Comparison of ENCODE assay signal across 10 mouse cellular contexts in genomic region chr11:117964294-117964693, GRCm38 (mm10). TPM values are rescaled to one million over a fixed set of nuclear protein-coding genes. Genes with fewer than 3 reads are reported as not detected.
A peak's percentile ranks its signal among the peaks of the same experiment; 100 is the strongest.
DNase-seq lines count a peak whose midpoint lies in the region; ATAC-seq and TF ChIP-seq lines count a peak whose summit lies in the region.
"Had no signal": no experiment of that assay in that cellular context is flagged by ENCODE, and none has a peak within 500 bp of the region (broad histone marks: within the 10 kb centered on the region; RNA-seq: fewer than 3 reads in every experiment).

No protein-coding gene starts in this region.

- peak overlapping the region; percentile 87 for H3K27ac ChIP-seq in forebrain, embryonic 10.5 days
- H3K27ac ChIP-seq in forebrain, embryonic 16.5 days (ENCODE audit: low read length): no peak overlapping the region
- H3K27ac ChIP-seq in midbrain, embryonic 12.5 days (replicated peaks): peak overlapping the region; percentile 65
- no peak overlapping the region for H3K27ac ChIP-seq in midbrain, postnatal 0 days (ENCODE audit: low read depth, low read length)
- H3K27ac ChIP-seq in limb, embryonic 11.5 days (replicated peaks; ENCODE audit: low read depth, low read length): peak overlapping the region; percentile 75
- peak overlapping the region; percentile 94 for H3K27ac ChIP-seq in stomach, postnatal 0 days (replicated peaks)

- peaks cover 24% of the 10 kb centered on the region for H3K36me3 ChIP-seq in forebrain, embryonic 10.5 days (replicated peaks)
- no peaks in the 10 kb centered on the region for H3K36me3 ChIP-seq in forebrain, embryonic 16.5 days (ENCODE audit: control insufficient read depth, insufficient read depth)
- no peaks in the 10 kb centered on the region for H3K36me3 ChIP-seq in midbrain, embryonic 12.5 days
- H3K36me3 ChIP-seq in midbrain, postnatal 0 days (ENCODE audit: insufficient read depth, low read length): no peaks in the 10 kb centered on the region
- no peaks in the 10 kb centered on the region for H3K36me3 ChIP-seq in limb, embryonic 11.5 days (ENCODE audit: control insufficient read depth, insufficient read depth, low read length)
- peaks cover 8% of the 10 kb centered on the region for H3K36me3 ChIP-seq in stomach, postnatal 0 days (ENCODE audit: control insufficient read depth, insufficient read depth, low read length)

- H3K4me2 ChIP-seq in forebrain, embryonic 16.5 days (ENCODE audit: low read length): no peak overlapping the region
- peak overlapping the region; percentile 71 for H3K4me2 ChIP-seq in midbrain, embryonic 12.5 days (replicated peaks)
- H3K4me2 ChIP-seq in midbrain, postnatal 0 days (ENCODE audit: low read depth, low read length, poor library complexity, severe bottlenecking): no peak overlapping the region
- peak overlapping the region; percentile 15; the same call in 1 of the 2 replicates for H3K4me2 ChIP-seq in limb, embryonic 11.5 days (ENCODE audit: low read depth, severe bottlenecking)
- H3K4me2 ChIP-seq in stomach, postnatal 0 days (replicated peaks; ENCODE audit: low read depth): peak overlapping the region; percentile 73

- WGBS in forebrain, embryonic 10.5 days: 11% methylated on average over 1 of the region's 1 CpGs
- 47% methylated on average over 1 of the region's 1 CpGs for WGBS in forebrain, embryonic 16.5 days
- 17% methylated on average over 1 of the region's 1 CpGs for WGBS in midbrain, embryonic 12.5 days
- WGBS in midbrain, postnatal 0 days: 37% methylated on average over 1 of the region's 1 CpGs
- WGBS in limb, embryonic 11.5 days: 0% methylated on average over 1 of the region's 1 CpGs
- 28% methylated on average over 1 of the region's 1 CpGs for WGBS in stomach, postnatal 0 days

- H3K4me1 ChIP-seq in forebrain, embryonic 10.5 days: peaks cover 87% of the 10 kb centered on the region
- H3K4me1 ChIP-seq in forebrain, embryonic 16.5 days (replicated peaks; ENCODE audit: control insufficient read depth, insufficient read depth, low read length): peaks cover 58% of the 10 kb centered on the region
- peaks cover 68% of the 10 kb centered on the region for H3K4me1 ChIP-seq in midbrain, embryonic 12.5 days
- peaks cover 16% of the 10 kb centered on the region for H3K4me1 ChIP-seq in midbrain, postnatal 0 days (ENCODE audit: insufficient read depth, low read length)
- peaks cover 57% of the 10 kb centered on the region for H3K4me1 ChIP-seq in limb, embryonic 11.5 days (ENCODE audit: control insufficient read depth, insufficient read depth, low read length)
- peaks cover 19% of the 10 kb centered on the region for H3K4me1 ChIP-seq in stomach, postnatal 0 days (replicated peaks; ENCODE audit: control insufficient read depth, insufficient read depth)

- no peak overlapping the region for H3K9ac ChIP-seq in forebrain, embryonic 16.5 days (replicated peaks; ENCODE audit: low read depth, low read length)
- H3K9ac ChIP-seq in midbrain, embryonic 12.5 days (replicated peaks): no peak overlapping the region
- H3K9ac ChIP-seq in midbrain, postnatal 0 days (replicated peaks; ENCODE audit: low read length, poor library complexity, severe bottlenecking): no peak overlapping the region
- H3K9ac ChIP-seq in limb, embryonic 11.5 days (ENCODE audit: low read length): peak overlapping the region; percentile 7; the same call in 1 of the 2 replicates
- H3K9ac ChIP-seq in stomach, postnatal 0 days (ENCODE audit: low read length): no peak overlapping the region

- H3K9me3 ChIP-seq in forebrain, embryonic 10.5 days: no peaks in the 10 kb centered on the region
- no peaks in the 10 kb centered on the region for H3K9me3 ChIP-seq in forebrain, embryonic 16.5 days (ENCODE audit: control insufficient read depth, low read length)
- no peaks in the 10 kb centered on the region for H3K9me3 ChIP-seq in midbrain, embryonic 12.5 days
- no peaks in the 10 kb centered on the region for H3K9me3 ChIP-seq in midbrain, postnatal 0 days (ENCODE audit: low read length)
- H3K9me3 ChIP-seq in limb, embryonic 11.5 days (ENCODE audit: control insufficient read depth, low read length): no peaks in the 10 kb centered on the region
- H3K9me3 ChIP-seq in stomach, postnatal 0 days (ENCODE audit: control insufficient read depth, low read length): no peaks in the 10 kb centered on the region

- peak overlapping the region; percentile 49 for H3K4me3 ChIP-seq in forebrain, embryonic 10.5 days
- H3K4me3 ChIP-seq in forebrain, embryonic 16.5 days (replicated peaks; ENCODE audit: low read length): no peak overlapping the region
- H3K4me3 ChIP-seq in midbrain, embryonic 12.5 days: no peak overlapping the region
- H3K4me3 ChIP-seq in midbrain, postnatal 0 days (ENCODE audit: low read depth, low read length): no peak overlapping the region
- no peak overlapping the region for H3K4me3 ChIP-seq in limb, embryonic 11.5 days (ENCODE audit: low read depth, low read length)
- no peak overlapping the region for H3K4me3 ChIP-seq in stomach, postnatal 0 days (ENCODE audit: low read depth, low read length)

- no peak for DNase-seq in forebrain, embryonic 10.5 days (ENCODE audit: extremely low spot score, low spot score)
- no peak for DNase-seq in midbrain, postnatal 0 days (ENCODE audit: low spot score)
- DNase-seq in limb, embryonic 11.5 days (ENCODE audit: low spot score): peak; percentile 37
- DNase-seq in stomach, postnatal 0 days (ENCODE audit: low spot score): no peak
- DNase-seq in ovary, postnatal 14 days (ENCODE audit: low spot score): no peak
- DNase-seq in B cell, adult 2 months: no peak
- DNase-seq: cerebellum, adult 18-20 months; lung, postnatal 10 days had no signal

- no peak for TF ChIP-seq EP300 in stomach, postnatal 0 days (optimal IDR thresholded peaks at IDR 0.05)

- ATAC-seq in forebrain, embryonic 16.5 days: no peak
- no peak for ATAC-seq in midbrain, embryonic 12.5 days (ENCODE audit: low FRiP score, low read depth)
- no peak for ATAC-seq in midbrain, postnatal 0 days (ENCODE audit: low FRiP score)
- no peak for ATAC-seq in limb, embryonic 11.5 days (ENCODE audit: insufficient number of reproducible peaks, low FRiP score, low TSS enrichment, low read depth)
- no peak for ATAC-seq in stomach, postnatal 0 days (ENCODE audit: low FRiP score, low TSS enrichment)

- H3K27me3 ChIP-seq in forebrain, embryonic 10.5 days (ENCODE audit: poor library complexity, severe bottlenecking): peaks cover 51% of the 10 kb centered on the region
- no peaks in the 10 kb centered on the region for H3K27me3 ChIP-seq in forebrain, embryonic 16.5 days (replicated peaks; ENCODE audit: control insufficient read depth, insufficient read depth, low read length)
- H3K27me3 ChIP-seq in midbrain, embryonic 12.5 days: peaks cover 70% of the 10 kb centered on the region
- H3K27me3 ChIP-seq in midbrain, postnatal 0 days (ENCODE audit: insufficient read depth, low read length): peaks cover 7% of the 10 kb centered on the region
- H3K27me3 ChIP-seq in limb, embryonic 11.5 days (ENCODE audit: control insufficient read depth, insufficient read depth, low read length): peaks cover 10% of the 10 kb centered on the region
- H3K27me3 ChIP-seq in stomach, postnatal 0 days (ENCODE audit: control insufficient read depth, insufficient read depth, low read length): no peaks in the 10 kb centered on the region

- TF ChIP-seq CTCF in midbrain, postnatal 0 days (IDR thresholded peaks at IDR 0.05): no peak
- TF ChIP-seq CTCF in stomach, postnatal 0 days (IDR thresholded peaks at IDR 0.05; ENCODE audit: low read depth): no peak

RNA-seq across cellular contexts. Expression of gene Socs3, which starts 5.6 kb away (rescaled TPM):
- 13.6 and 14.7 TPM in 2 replicates for polyA plus RNA-seq in forebrain, embryonic 10.5 days (2016; fragmentation: Nextera tagmentation; extraction: Ambion mirVana)
- polyA plus RNA-seq in forebrain, embryonic 16.5 days (2015; fragmentation: Nextera tagmentation; extraction: Ambion mirVana): 11.7 and 13.7 TPM in 2 replicates
- polyA plus RNA-seq in midbrain, embryonic 12.5 days (2016; fragmentation: Nextera tagmentation; extraction: Ambion mirVana): 10.7 and 13.2 TPM in 2 replicates
- 7.3 and 8.5 TPM in 2 replicates for total RNA-seq in midbrain, postnatal 0 days (2014; rRNA removed)
- polyA plus RNA-seq in midbrain, postnatal 0 days (2015; fragmentation: Nextera tagmentation; extraction: Ambion mirVana): 4.4 and 4.9 TPM in 2 replicates
- polyA plus RNA-seq in limb, embryonic 11.5 days (2014; fragmentation: Nextera tagmentation; extraction: Ambion mirVana): 5.4 and 6.7 TPM in 2 replicates
- polyA plus RNA-seq in stomach, postnatal 0 days (2015; fragmentation: Nextera tagmentation; extraction: Ambion mirVana): 13.5 and 15.7 TPM in 2 replicates

RNA-seq across cellular contexts. Expression of gene Pgs1, which starts 21.8 kb away (rescaled TPM):
- 43.8 and 44.7 TPM in 2 replicates for polyA plus RNA-seq in forebrain, embryonic 10.5 days (2016; fragmentation: Nextera tagmentation; extraction: Ambion mirVana)
- polyA plus RNA-seq in forebrain, embryonic 16.5 days (2015; fragmentation: Nextera tagmentation; extraction: Ambion mirVana): 56.9 and 58.1 TPM in 2 replicates
- polyA plus RNA-seq in midbrain, embryonic 12.5 days (2016; fragmentation: Nextera tagmentation; extraction: Ambion mirVana): 47.5 and 48.9 TPM in 2 replicates
- total RNA-seq in midbrain, postnatal 0 days (2014; rRNA removed): 62.0 and 72.2 TPM in 2 replicates
- 55.0 and 61.8 TPM in 2 replicates for polyA plus RNA-seq in midbrain, postnatal 0 days (2015; fragmentation: Nextera tagmentation; extraction: Ambion mirVana)
- polyA plus RNA-seq in limb, embryonic 11.5 days (2014; fragmentation: Nextera tagmentation; extraction: Ambion mirVana): 38.4 and 39.3 TPM in 2 replicates
- polyA plus RNA-seq in stomach, postnatal 0 days (2015; fragmentation: Nextera tagmentation; extraction: Ambion mirVana): 28.7 and 29.4 TPM in 2 replicates

Comparison
In these comparisons a context has a peak if more than half of its experiments do, and no peak if none do; other contexts are left out.
1. H3K27ac ChIP-seq: peak in forebrain, embryonic 10.5 days (single experiment), midbrain, embryonic 12.5 days (single experiment), limb, embryonic 11.5 days (single experiment) and stomach, postnatal 0 days (single experiment); none in forebrain, embryonic 16.5 days (single experiment) and midbrain, postnatal 0 days (single experiment).
2. H3K4me2 ChIP-seq: peak in midbrain, embryonic 12.5 days (single experiment), limb, embryonic 11.5 days (single experiment) and stomach, postnatal 0 days (single experiment); none in forebrain, embryonic 16.5 days (single experiment) and midbrain, postnatal 0 days (single experiment).